Mouse (Mus musculus) intestine, embryonic 16.5 days (tissue): ENCODE data around the gene Rpp30. TPM values are rescaled to one million over a fixed set of nuclear protein-coding genes. Genes with fewer than 3 reads are reported as not detected.

ENCODE experiments used
- ATAC-seq: fragments of 200-750 bp; cut with Nextera tagmentation; 2 replicates; pipeline ENCODE4 v1.8.0; 2017; ENCODE audit warnings: moderate TSS enrichment, moderate library complexity
- H3K27ac ChIP-seq: fragments of 300-500 bp; sonication (generic); 2 replicates; pipeline ENCODE4 v1.5.1; 2014; ENCODE audit warnings: mild to moderate bottlenecking, low read length
- H3K27me3 ChIP-seq: fragments of 300-500 bp; sonication (generic); replicated peaks from 2 replicates; pipeline ENCODE4 v1.6.1; 2014; ENCODE audit warnings: low read length, control low read depth, mixed read lengths; ENCODE audit not compliant: control insufficient read depth, insufficient read depth
- H3K36me3 ChIP-seq: fragments of 300-500 bp; sonication (generic); 2 replicates; pipeline ENCODE4 v1.6.1; 2014; ENCODE audit warnings: low read length, control low read depth; ENCODE audit not compliant: control insufficient read depth, insufficient read depth
- H3K4me1 ChIP-seq: fragments of 300-500 bp; sonication (generic); 2 replicates; pipeline ENCODE4 v1.6.1; 2014; ENCODE audit warnings: low read length, control low read depth, mixed read lengths; ENCODE audit not compliant: control insufficient read depth, insufficient read depth
- H3K4me2 ChIP-seq: fragments of 300-500 bp; sonication (generic); 2 replicates; pipeline ENCODE4 v1.6.1; 2014; ENCODE audit warnings: low read depth, low read length, control low read depth
- H3K4me3 ChIP-seq: fragments of 300-500 bp; sonication (generic); 2 replicates; pipeline ENCODE4 v1.5.1; 2014; ENCODE audit warnings: mild to moderate bottlenecking, low read length
- H3K9ac ChIP-seq: fragments of 300-500 bp; sonication (generic); 2 replicates; pipeline ENCODE4 v1.6.1; 2014; ENCODE audit warnings: low read depth, low read length
- H3K9me3 ChIP-seq: fragments of 300-500 bp; sonication (generic); 2 replicates; pipeline ENCODE4 v1.6.1; 2016; ENCODE audit warnings: low read length, control low read depth; ENCODE audit not compliant: control insufficient read depth
- WGBS: fragments of 180-500 bp; shearing (Covaris S2); extraction: QIAGEN DNeasy Blood & Tissue Kit; methylation state at CpG from one replicate; pipeline ENCODE4 v1.1.7; 2014; 5-methylcytosine and 5-hydroxymethylcytosine counted together
- polyA plus RNA-seq: library from polyadenylated mRNA; unstranded; fragments of >200 nt; fragmentation: Nextera tagmentation; extraction: Ambion mirVana; gene quantifications from 2 replicates; pipeline ENCODE4 v1.2.1, GENCODE M21; 2015

The Rpp30 gene
- polyA plus RNA-seq, 1 experiment from 2014 or later, result 57.5 TPM

DNA sequence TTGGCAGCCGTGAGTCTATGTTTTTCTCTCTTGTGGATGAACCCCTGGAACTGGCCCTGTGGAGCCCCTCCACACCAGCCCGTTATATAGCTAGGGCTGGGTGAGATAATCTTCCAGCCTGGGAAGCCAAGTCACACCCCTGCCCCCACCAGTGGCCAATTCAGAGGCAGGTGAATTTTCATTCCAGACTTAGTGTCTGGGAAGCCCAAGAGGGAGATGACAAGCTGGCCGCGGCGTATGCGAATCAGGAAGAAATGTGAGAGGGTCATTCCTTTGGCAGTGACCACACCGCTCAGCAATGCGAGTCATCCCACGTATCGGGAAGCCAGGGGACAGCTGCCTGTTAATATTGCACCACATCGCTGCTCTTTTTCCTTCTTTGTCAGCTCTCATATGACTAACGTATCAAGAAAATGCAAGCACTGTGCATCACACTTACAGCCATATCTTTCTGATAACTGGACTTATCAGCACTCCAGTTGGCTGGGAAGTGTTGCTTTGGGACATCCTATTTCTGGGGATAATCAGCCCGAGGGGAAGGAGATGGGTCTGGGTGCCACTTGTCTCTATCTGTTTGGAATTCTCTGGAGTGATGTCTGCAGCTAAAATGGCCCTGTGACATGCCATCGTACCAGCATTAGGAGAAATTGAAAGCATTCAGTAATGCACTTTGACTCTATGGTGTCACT is 36.4 kb downstream of the Rpp30 start, which contains the start of gene Ankrd1:
Gene Ankrd1, minus strand, starts transcription at position 317 of the 689 bp plus-strand sequence.
- 63% methylated on average over 14 of the region's 14 CpGs for WGBS
- Histone ChIP-seq H3K4me3 (no peak within 1 kb of the TSS), H3K27me3 (no peaks in the 10 kb centered on the region), H3K27ac (no peak within 1 kb of the TSS), H3K9me3 (no peaks in the 10 kb centered on the region; the same call in 1 of the 2 replicates), H3K4me2 (no peak within 1 kb of the TSS), H3K4me1 (no peaks in the 10 kb centered on the region), H3K36me3 (no peaks in the 10 kb centered on the region), H3K9ac (no peak within 1 kb of the TSS)
- no peak for ATAC-seq

GRCm38 (mm10) chr19:36124203-36124602 is 40.7 kb downstream of the Rpp30 start:
- WGBS, result 55% methylated on average over 1 of the region's 1 CpGs
- ATAC-seq, result no peak
- H3K27me3 ChIP-seq, result no peaks in the 10 kb centered on the region

DNA sequence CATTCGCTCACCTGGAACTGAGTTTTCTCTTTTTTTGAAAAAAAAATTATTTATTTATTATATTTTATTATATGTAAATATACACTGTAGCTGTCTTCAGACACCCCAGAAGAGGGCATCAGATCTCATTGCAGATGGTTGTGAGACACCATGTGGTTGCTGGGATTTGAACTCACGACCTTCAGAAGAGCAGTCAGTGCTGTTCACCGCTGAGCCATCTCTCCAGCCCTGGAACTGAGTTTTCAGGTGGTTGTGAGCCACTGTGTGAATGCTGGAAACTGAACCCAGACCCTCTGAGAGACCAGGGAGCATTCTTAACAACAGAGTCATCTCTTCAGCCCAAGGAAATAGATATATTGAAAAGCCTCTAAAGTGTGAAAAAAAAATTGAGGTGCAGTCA is 44.9 kb downstream of the Rpp30 start:
- 97% methylated on average over 3 of the region's 3 CpGs for WGBS
- Histone ChIP-seq H3K27ac (no peak overlapping the region), H3K4me1 (no peaks in the 10 kb centered on the region)

More at GRCm38 (mm10) chr19:36124203-36124602, 40.7 kb downstream of the Rpp30 start:
- no peaks in the 10 kb centered on the region for H3K36me3 ChIP-seq
- no peak overlapping the region for H3K4me3 ChIP-seq
- H3K4me2 ChIP-seq, result no peak overlapping the region
- no peak overlapping the region for H3K9ac ChIP-seq
- no peaks in the 10 kb centered on the region; the same call in 1 of the 2 replicates for H3K9me3 ChIP-seq
- no peaks in the 10 kb centered on the region for H3K4me1 ChIP-seq
- no peak overlapping the region for H3K27ac ChIP-seq

DNA sequence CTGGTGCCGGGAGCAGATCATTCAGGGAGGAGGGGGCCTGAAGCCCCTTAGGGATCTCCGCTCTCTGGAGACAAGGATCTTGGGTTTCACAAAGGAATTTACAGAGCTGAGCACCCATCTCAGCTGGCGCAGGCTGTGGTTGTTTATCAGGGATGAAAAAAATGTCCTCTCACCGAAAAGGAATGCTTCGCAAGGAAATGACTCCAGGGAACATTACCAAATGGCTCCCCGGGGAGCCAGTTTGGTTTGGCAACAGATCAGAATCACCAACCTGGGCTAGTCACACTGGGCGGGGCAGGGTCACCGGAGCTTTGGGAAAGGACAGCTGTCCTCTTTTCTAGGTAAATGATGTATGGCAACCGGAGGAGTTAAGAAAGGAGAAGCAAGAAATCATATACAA is 45.7 kb downstream of the Rpp30 start:
- no peak overlapping the region; the same call in 1 of the 2 replicates for H3K4me2 ChIP-seq
- H3K9me3 ChIP-seq, result no peaks in the 10 kb centered on the region
- no peaks in the 10 kb centered on the region for H3K4me1 ChIP-seq
- H3K36me3 ChIP-seq, result no peaks in the 10 kb centered on the region
- no peak for ATAC-seq
- H3K27me3 ChIP-seq, result no peaks in the 10 kb centered on the region
- 22% methylated on average over 9 of the region's 9 CpGs for WGBS
- H3K27ac ChIP-seq, result no peak overlapping the region
- H3K4me3 ChIP-seq, result no peak overlapping the region
- H3K9ac ChIP-seq, result no peak overlapping the region

More for the DNA sequence above, 44.9 kb downstream of the Rpp30 start:
- Histone ChIP-seq H3K9me3 (no peaks in the 10 kb centered on the region; the same call in 1 of the 2 replicates), H3K4me3 (no peak overlapping the region), H3K27me3 (no peaks in the 10 kb centered on the region), H3K9ac (no peak overlapping the region), H3K4me2 (no peak overlapping the region), H3K36me3 (no peaks in the 10 kb centered on the region)
- ATAC-seq, result no peak

GRCm38 (mm10) chr19:36129643-36130042 is 46.1 kb downstream of the Rpp30 start:
- H3K9ac ChIP-seq, result no peak overlapping the region
- WGBS, result 12% methylated on average over 12 of the region's 12 CpGs
- H3K27me3 ChIP-seq, result no peaks in the 10 kb centered on the region
- no peak overlapping the region for H3K4me3 ChIP-seq
- H3K9me3 ChIP-seq, result no peaks in the 10 kb centered on the region
- H3K36me3 ChIP-seq, result no peaks in the 10 kb centered on the region
- H3K4me2 ChIP-seq, result no peak overlapping the region; the same call in 1 of the 2 replicates
- no peak overlapping the region; the same call in 1 of the 2 replicates for H3K27ac ChIP-seq
- H3K4me1 ChIP-seq, result no peaks in the 10 kb centered on the region
- peak; percentile 38 for ATAC-seq

- no peak overlapping the region for H3K27ac ChIP-seq
- H3K4me3 ChIP-seq, result no peak overlapping the region
- H3K9me3 ChIP-seq, result no peaks in the 10 kb centered on the region
- no peaks in the 10 kb centered on the region for H3K4me1 ChIP-seq
- H3K27me3 ChIP-seq, result no peaks in the 10 kb centered on the region
- H3K9ac ChIP-seq, result no peak overlapping the region
- ATAC-seq, result no peak
- WGBS, result 68% methylated on average over 2 of the region's 2 CpGs
- H3K36me3 ChIP-seq, result no peaks in the 10 kb centered on the region
- no peak overlapping the region for H3K4me2 ChIP-seq
Observed at GRCm38 (mm10) chr19:36130181-36130580, 46.7 kb downstream of the Rpp30 start.

DNA sequence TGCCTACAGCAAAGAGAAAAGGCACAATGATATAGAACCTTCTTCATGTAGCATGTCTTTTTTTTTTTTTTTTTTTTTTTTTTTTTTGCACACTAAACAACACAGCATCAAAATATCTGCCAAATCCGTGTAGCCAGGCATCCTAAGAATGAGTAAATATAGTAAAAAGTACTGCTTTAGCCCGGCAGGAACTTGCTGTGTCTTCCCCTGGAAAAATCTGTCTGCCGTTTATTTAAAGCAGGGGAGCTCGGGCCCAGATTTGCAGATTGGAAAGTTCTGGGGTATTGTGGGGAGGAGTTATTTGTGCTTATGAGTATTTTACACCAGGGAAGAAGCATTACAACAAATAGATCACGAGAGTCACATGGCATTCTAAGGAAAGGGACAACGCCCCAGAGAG is 48.5 kb downstream of the Rpp30 start:
- H3K36me3 ChIP-seq, result no peaks in the 10 kb centered on the region
- H3K4me3 ChIP-seq, result no peak overlapping the region
- H3K9ac ChIP-seq, result no peak overlapping the region
- no peaks in the 10 kb centered on the region for H3K27me3 ChIP-seq
- no peaks in the 10 kb centered on the region for H3K9me3 ChIP-seq
- no peak for ATAC-seq
- no peak overlapping the region for H3K27ac ChIP-seq
- no peaks in the 10 kb centered on the region for H3K4me1 ChIP-seq
- H3K4me2 ChIP-seq, result no peak overlapping the region
- WGBS, result 42% methylated on average over 6 of the region's 6 CpGs

DNA sequence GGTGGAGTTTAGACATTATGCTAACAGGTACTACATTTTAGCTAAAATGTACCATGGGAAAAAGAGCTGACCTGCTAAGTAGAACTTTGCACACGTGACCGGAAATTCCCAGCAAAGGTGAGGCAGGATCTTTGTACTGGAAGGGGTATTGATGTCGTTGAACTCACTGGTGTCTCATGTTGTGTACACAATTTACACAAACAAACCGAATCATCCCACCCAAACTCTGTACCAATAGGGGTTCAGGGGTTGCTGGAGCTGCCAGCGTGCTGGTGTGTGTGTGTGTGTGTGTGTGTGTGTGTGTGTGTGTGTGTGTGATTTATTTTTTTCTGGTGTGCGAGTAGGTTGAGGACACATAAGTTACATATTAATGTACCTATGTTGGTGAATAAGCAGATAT is 49.5 kb downstream of the Rpp30 start:
- ATAC-seq, result no peak
- 80% methylated on average over 6 of the region's 6 CpGs for WGBS
- H3K9ac ChIP-seq, result no peak overlapping the region
- no peak overlapping the region for H3K27ac ChIP-seq
- no peak overlapping the region for H3K4me2 ChIP-seq
- no peaks in the 10 kb centered on the region for H3K36me3 ChIP-seq
- H3K9me3 ChIP-seq, result no peaks in the 10 kb centered on the region
- H3K27me3 ChIP-seq, result no peaks in the 10 kb centered on the region
- H3K4me1 ChIP-seq, result no peaks in the 10 kb centered on the region
- H3K4me3 ChIP-seq, result no peak overlapping the region

- Histone ChIP-seq H3K27me3 (no peaks in the 10 kb centered on the region), H3K36me3 (no peaks in the 10 kb centered on the region), H3K4me3 (no peak overlapping the region), H3K9me3 (no peaks in the 10 kb centered on the region), H3K27ac (no peak overlapping the region), H3K4me2 (no peak overlapping the region), H3K4me1 (no peaks in the 10 kb centered on the region), H3K9ac (no peak overlapping the region)
- WGBS, result 43% methylated on average over 5 of the region's 5 CpGs
- ATAC-seq, result no peak
Observed at GRCm38 (mm10) chr19:36133731-36134130, 50.2 kb downstream of the Rpp30 start.

DNA sequence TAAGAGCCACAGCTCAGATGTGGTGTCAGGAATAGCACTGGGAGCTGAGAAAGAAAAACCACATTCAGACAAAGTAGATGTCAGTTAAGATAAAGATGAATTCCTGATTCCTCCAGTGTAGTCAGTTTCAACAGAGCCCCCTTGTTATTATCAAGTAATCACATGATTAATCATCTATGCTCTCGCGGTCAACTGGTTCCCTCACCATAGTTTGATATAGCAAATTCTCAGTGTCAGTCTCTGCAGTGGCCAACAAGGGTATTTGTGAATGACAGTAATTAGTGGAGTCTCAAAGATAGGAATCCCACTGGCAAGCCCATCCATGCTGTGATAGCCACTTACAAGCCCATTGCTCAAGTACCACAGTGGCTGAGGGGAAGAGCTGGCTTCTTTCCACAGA is 60.1 kb downstream of the Rpp30 start:
- H3K27me3 ChIP-seq, result no peaks in the 10 kb centered on the region
- 93% methylated on average over 2 of the region's 2 CpGs for WGBS
- H3K9ac ChIP-seq, result no peak overlapping the region
- no peak overlapping the region for H3K4me3 ChIP-seq
- no peaks in the 10 kb centered on the region for H3K4me1 ChIP-seq
- no peak overlapping the region for H3K4me2 ChIP-seq
- H3K27ac ChIP-seq, result no peak overlapping the region
- H3K9me3 ChIP-seq, result no peaks in the 10 kb centered on the region
- ATAC-seq, result no peak
- no peaks in the 10 kb centered on the region for H3K36me3 ChIP-seq
